Mouse (Mus musculus) heart, adult 2 months (tissue): ENCODE measurements around the gene 4930455H04Rik.

Experiments
- CTCF ChIP-seq: fragments of 200-600 bp; IDR thresholded peaks from 2 replicates; pipeline ENCODE4 v1.8.1; 2022; ENCODE audit warnings: antibody characterized with exemption, mild to moderate bottlenecking, moderate library complexity
- EP300 ChIP-seq: fragments of 200-500 bp; IDR thresholded peaks from 2 replicates; pipeline ENCODE4 v1.6.1; 2011; ENCODE audit warnings: low read depth, low read length, control low read depth; ENCODE audit not compliant: insufficient read depth
- POLR2A ChIP-seq: fragments of 200-500 bp; IDR thresholded peaks from 2 replicates; pipeline ENCODE4 v1.6.1; 2011; ENCODE audit warnings: mild to moderate bottlenecking, low read depth, low read length, control low read depth; ENCODE audit not compliant: insufficient read depth

DNA sequence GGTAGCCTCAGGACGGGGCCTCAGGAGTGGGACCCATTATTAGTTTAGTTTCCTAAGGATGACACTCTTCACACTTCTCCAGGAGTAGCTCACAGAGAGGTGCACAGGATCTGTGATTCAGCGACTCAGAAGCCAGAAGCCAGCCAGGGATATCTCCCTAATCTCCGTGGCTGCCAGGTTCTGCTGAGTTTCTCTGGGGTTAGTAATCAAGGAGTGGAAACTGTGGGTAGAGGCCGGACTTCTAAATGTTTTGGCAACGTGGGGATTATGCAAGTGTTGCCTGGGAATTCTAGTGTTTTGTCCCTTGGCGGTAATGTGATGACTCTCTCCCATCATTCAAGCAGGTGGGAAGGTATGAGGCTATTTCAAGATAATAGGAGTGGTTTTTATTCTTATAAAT, 13.0 kb upstream of the 4930455H04Rik start:
- no peak for TF ChIP-seq CTCF
- no peak for TF ChIP-seq POLR2A
- TF ChIP-seq EP300, result no peak
